12 mouse cellular contexts compared by ENCODE assay signal in genomic region chr3:85880687-85881086, GRCm38 (mm10). TPM values are rescaled to one million over a fixed set of nuclear protein-coding genes. Genes with fewer than 3 reads are reported as not detected.
A peak's percentile ranks its signal among the peaks of the same experiment; 100 is the strongest.
DNase-seq lines count a peak whose midpoint lies in the region; ATAC-seq and TF ChIP-seq lines count a peak whose summit lies in the region.
"Had no signal": no experiment of that assay in that cellular context is flagged by ENCODE, and none has a peak within 500 bp of the region (broad histone marks: within the 10 kb centered on the region; RNA-seq: fewer than 3 reads in every experiment).

No protein-coding gene starts in this region.

- TF ChIP-seq POLR2A in kidney, adult 2 months (IDR thresholded peaks at IDR 0.05; ENCODE audit: low read depth, low read length), result no peak
- TF ChIP-seq POLR2A in small intestine, adult 2 months (IDR thresholded peaks at IDR 0.05; ENCODE audit: low read depth, low read length), result no peak

- H3K27me3 ChIP-seq in kidney, adult 2 months (replicated peaks; ENCODE audit: control insufficient read depth, insufficient read depth, low read length), result no peaks in the 10 kb centered on the region
- no peaks in the 10 kb centered on the region for H3K27me3 ChIP-seq in intestine, embryonic 16.5 days (replicated peaks; ENCODE audit: control insufficient read depth, insufficient read depth, low read length)
- no peaks in the 10 kb centered on the region for H3K27me3 ChIP-seq in small intestine, adult 2 months (ENCODE audit: control insufficient read depth, insufficient read depth, low read length)
- H3K27me3 ChIP-seq in embryonic facial prominence, embryonic 10.5 days (replicated peaks; ENCODE audit: low read depth, poor library complexity, severe bottlenecking), result peaks cover 9% of the 10 kb centered on the region
- H3K27me3 ChIP-seq: limb, embryonic 12.5 days had no signal

- H3K4me1 ChIP-seq in kidney, adult 2 months (ENCODE audit: control insufficient read depth, insufficient read depth, low read length), result peaks cover 5% of the 10 kb centered on the region; the same call in 1 of the 2 replicates
- no peaks in the 10 kb centered on the region for H3K4me1 ChIP-seq in intestine, embryonic 16.5 days (ENCODE audit: control insufficient read depth, insufficient read depth, low read length)
- peaks cover 20% of the 10 kb centered on the region; the same call in 1 of the 2 replicates for H3K4me1 ChIP-seq in small intestine, adult 2 months (ENCODE audit: control insufficient read depth, insufficient read depth, insufficient read length, low read length)
- no peaks in the 10 kb centered on the region for H3K4me1 ChIP-seq in embryonic facial prominence, embryonic 10.5 days
- H3K4me1 ChIP-seq: forebrain, embryonic 10.5 days; limb, embryonic 12.5 days had no signal

- peak; percentile 21 for DNase-seq in kidney, adult 2 months
- no peak for DNase-seq in kidney, adult 11 months
- peak; percentile 79 for DNase-seq in R1 (ENCODE audit: low read depth, low spot score)
- no peak for DNase-seq in embryonic facial prominence, embryonic 10.5 days (ENCODE audit: low spot score)
- no peak for DNase-seq in right cerebral cortex, postnatal 14 days
- DNase-seq: cerebellum, adult 2 months; right cerebral cortex, postnatal 25 days had no signal

- TF ChIP-seq CTCF in kidney, adult 2 months (conservative IDR thresholded peaks at IDR 0.05; ENCODE audit: insufficient read depth, insufficient read length, low read depth, low read length), result no peak
- no peak for TF ChIP-seq CTCF in small intestine, adult 2 months (IDR thresholded peaks at IDR 0.05; ENCODE audit: extremely low read depth, insufficient read length, insufficient replicate concordance, low read depth, low read length)

- no peak overlapping the region for H3K9ac ChIP-seq in intestine, embryonic 16.5 days (ENCODE audit: low read depth, low read length)
- H3K9ac ChIP-seq: limb, embryonic 12.5 days had no signal

- WGBS in kidney, adult 2 months, result 70% methylated on average over 2 of the region's 2 CpGs
- 67% methylated on average over 2 of the region's 2 CpGs for WGBS in intestine, embryonic 16.5 days
- WGBS in small intestine, adult 2 months, result 37% methylated on average over 2 of the region's 2 CpGs
- WGBS in embryonic facial prominence, embryonic 10.5 days, result 90% methylated on average over 2 of the region's 2 CpGs

- H3K9me3 ChIP-seq in intestine, embryonic 16.5 days (ENCODE audit: control insufficient read depth, low read length), result no peaks in the 10 kb centered on the region
- no peaks in the 10 kb centered on the region for H3K9me3 ChIP-seq in embryonic facial prominence, embryonic 10.5 days
- H3K9me3 ChIP-seq: forebrain, embryonic 10.5 days had no signal

- ATAC-seq in intestine, embryonic 16.5 days, result peak; percentile 97
- ATAC-seq in frontal cortex, adult (ENCODE audit: low TSS enrichment), result no peak

- H3K36me3 ChIP-seq in kidney, adult 2 months (ENCODE audit: control insufficient read depth, insufficient read depth, low read length), result no peaks in the 10 kb centered on the region
- H3K36me3 ChIP-seq in intestine, embryonic 16.5 days (ENCODE audit: control insufficient read depth, insufficient read depth, low read length), result no peaks in the 10 kb centered on the region
- H3K36me3 ChIP-seq in small intestine, adult 2 months (ENCODE audit: control insufficient read depth, insufficient read depth, low read length), result no peaks in the 10 kb centered on the region
- no peaks in the 10 kb centered on the region for H3K36me3 ChIP-seq in embryonic facial prominence, embryonic 10.5 days (replicated peaks)
- H3K36me3 ChIP-seq: forebrain, embryonic 10.5 days; limb, embryonic 12.5 days had no signal

- no peak overlapping the region for H3K27ac ChIP-seq in kidney, adult 2 months (ENCODE audit: insufficient read depth, low read depth, low read length)
- no peak overlapping the region for H3K27ac ChIP-seq in intestine, embryonic 16.5 days (ENCODE audit: low read length)
- peak overlapping the region; percentile 57 for H3K27ac ChIP-seq in small intestine, adult 2 months (ENCODE audit: insufficient read depth, low read depth, low read length)
- H3K27ac ChIP-seq in embryonic facial prominence, embryonic 10.5 days (replicated peaks), result no peak overlapping the region
- H3K27ac ChIP-seq: forebrain, embryonic 10.5 days; limb, embryonic 12.5 days had no signal

- H3K4me3 ChIP-seq in kidney, adult 2 months (ENCODE audit: insufficient read depth, low read depth, low read length), result no peak overlapping the region
- H3K4me3 ChIP-seq in intestine, embryonic 16.5 days (ENCODE audit: low read length), result no peak overlapping the region
- H3K4me3 ChIP-seq in small intestine, adult 2 months (ENCODE audit: low read depth, low read length), result no peak overlapping the region
- H3K4me3 ChIP-seq in embryonic facial prominence, embryonic 10.5 days, result no peak overlapping the region
- H3K4me3 ChIP-seq: forebrain, embryonic 10.5 days; limb, embryonic 12.5 days had no signal

- no peak overlapping the region for H3K4me2 ChIP-seq in intestine, embryonic 16.5 days (ENCODE audit: low read depth, low read length)
- H3K4me2 ChIP-seq: limb, embryonic 12.5 days had no signal

RNA-seq across cellular contexts. Expression of gene Glt28d2, which starts 6.6 kb away (rescaled TPM):
- polyA plus RNA-seq in kidney, adult 2 months (2012; rRNA removed), result 1.7 and 2.1 TPM in 2 replicates
- polyA plus RNA-seq in intestine, embryonic 16.5 days (2015; fragmentation: Nextera tagmentation; extraction: Ambion mirVana), result 2.2 and 2.4 TPM in 2 replicates
- 2.3 and 2.7 TPM in 2 replicates for polyA plus RNA-seq in small intestine, adult 2 months (2012; rRNA removed)
- 0.59 and 0.64 TPM in 2 replicates for polyA plus RNA-seq in embryonic facial prominence, embryonic 10.5 days (2016; fragmentation: Nextera tagmentation; extraction: Ambion mirVana)

RNA-seq across cellular contexts. Expression of gene Gm37240, which starts 6.6 kb away (rescaled TPM):
- 5.5 and 10.9 TPM in 2 replicates for polyA plus RNA-seq in kidney, adult 2 months (2012; rRNA removed)
- polyA plus RNA-seq in intestine, embryonic 16.5 days (2015; fragmentation: Nextera tagmentation; extraction: Ambion mirVana), result 6.5 and 6.8 TPM in 2 replicates
- 26.5 and 58.2 TPM in 2 replicates for polyA plus RNA-seq in small intestine, adult 2 months (2012; rRNA removed)
- polyA plus RNA-seq in embryonic facial prominence, embryonic 10.5 days (2016; fragmentation: Nextera tagmentation; extraction: Ambion mirVana), result 1.9 and 2.8 TPM in 2 replicates

Comparison
In these comparisons a context has a peak if more than half of its experiments do, and no peak if none do; other contexts are left out.
1. DNase-seq: peak in kidney, adult 2 months (single experiment) and R1 (single experiment); none in kidney, adult 11 months (single experiment), embryonic facial prominence, embryonic 10.5 days (single experiment) and right cerebral cortex, postnatal 14 days (single experiment).